Mouse (Mus musculus) kidney, adult 11 months (tissue): ENCODE data around the gene Zfp346.
A peak's percentile ranks its signal among the peaks of the same experiment; 100 is the strongest.
"Not testable (repeated sequence)": the region's sequence is repeated elsewhere in the genome, so short reads cannot be mapped to it uniquely, and the experiment has no call there.

Experiments used
- DNase-seq: peaks from one replicate; pipeline ENCODE4 v3.0.0; 2022

Gene Zfp346

DNA sequence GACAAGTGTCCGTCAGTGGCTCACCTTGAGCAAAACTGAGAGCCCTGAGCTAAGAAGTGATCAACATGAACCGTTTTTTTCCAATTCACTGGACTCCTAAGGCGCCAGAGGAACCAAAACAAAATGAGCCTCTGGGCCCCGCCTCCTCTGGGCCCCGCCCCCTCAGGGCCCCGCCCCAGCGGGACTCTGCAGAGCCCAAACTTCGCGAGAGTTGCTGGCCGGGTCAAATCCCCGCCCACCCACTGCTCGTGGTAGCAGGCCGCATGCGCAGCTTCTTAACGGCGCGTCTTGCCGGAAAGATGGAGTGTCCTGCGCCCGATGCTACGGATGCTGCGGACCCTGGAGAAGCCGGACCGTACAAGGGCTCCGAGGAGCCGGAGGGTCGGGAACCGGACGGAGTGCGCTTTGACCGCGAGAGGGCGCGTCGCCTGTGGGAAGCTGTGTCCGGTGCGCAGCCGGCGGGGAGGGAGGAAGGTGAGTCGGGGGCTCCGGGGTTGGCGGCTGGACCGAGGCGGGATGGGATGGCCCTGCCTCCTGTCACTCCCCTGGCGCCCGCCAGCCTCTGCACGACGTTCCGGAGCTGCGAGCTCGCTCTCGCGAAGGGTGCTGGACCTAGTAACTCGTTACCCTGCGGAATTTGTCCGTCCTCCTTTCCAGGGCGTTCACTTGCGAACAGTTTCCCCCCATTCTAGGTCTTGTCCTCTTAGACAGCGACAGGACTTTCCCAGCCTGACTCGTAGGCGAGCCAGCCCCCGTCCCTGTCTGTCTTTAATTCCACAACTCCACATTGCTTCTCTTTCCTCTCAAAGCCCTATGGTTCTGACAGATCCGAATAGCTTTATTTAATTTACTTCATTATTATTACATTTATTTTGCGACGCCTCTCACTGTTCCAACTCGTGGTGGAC, at the start of gene Zfp346:
Gene Zfp346 (plus strand): TSS at position 267 of the 908 bp plus-strand sequence.
- DNase-seq = peak; percentile 97

DNA sequence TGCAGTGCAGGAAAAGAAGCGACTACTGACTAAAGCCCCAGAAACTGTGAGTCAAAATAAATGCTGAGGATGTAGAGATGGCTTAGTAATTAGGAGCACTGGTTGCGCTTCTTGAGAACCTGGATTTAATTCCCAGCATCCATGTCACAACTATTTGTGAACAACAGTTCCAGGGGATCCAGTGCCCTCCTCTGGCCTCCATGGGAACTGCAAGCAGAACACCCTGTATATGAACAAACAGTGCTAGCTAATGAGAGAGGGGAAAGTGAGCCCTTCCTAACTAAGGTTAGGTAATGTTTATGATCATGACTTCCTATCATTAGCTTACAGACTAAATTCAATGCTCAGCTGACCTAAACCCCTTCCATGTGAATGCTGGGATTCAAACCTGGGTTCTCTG, 47.1 kb upstream of the Zfp346 start:
- DNase-seq = peak; percentile 3

DNA sequence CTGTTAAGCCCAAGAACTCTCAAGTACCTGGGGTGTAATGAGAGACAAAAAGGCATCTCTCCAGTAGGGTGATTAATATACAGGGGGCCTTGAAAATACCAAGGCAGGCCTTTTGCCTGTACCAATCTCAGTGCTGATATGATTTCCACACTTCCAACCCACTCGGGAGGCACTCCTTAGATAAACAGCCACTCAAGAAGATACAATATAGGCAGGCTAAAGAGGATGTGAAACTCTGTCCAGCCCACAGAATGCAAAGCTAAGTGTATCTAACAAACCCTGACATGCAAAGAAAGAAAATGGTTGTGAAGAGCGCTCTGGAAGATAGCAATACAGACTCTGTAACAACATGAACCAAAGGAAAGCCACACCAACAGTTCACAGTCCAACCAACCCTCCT, 41.8 kb upstream of the Zfp346 start:
- no peak for DNase-seq

DNA sequence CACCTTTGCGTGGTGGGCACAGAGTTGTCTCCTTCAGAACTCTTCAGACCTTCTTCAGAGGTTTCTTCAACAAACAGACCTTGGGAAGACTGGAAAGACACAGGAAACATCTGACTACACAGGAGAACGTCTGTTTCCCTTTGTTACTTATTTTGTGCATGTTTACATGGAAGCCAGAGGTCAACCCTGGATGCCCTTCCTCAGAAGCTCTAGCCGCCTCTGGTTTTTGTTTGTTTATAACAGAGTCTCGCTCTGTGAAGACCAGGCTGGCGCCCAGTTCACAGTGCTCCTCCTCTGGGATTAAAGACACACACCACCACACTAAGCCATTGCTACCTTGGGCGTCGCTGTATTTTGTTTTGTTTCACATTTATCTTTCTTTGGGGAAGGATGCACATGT, 35.4 kb upstream of the Zfp346 start:
- DNase-seq = no peak

DNA sequence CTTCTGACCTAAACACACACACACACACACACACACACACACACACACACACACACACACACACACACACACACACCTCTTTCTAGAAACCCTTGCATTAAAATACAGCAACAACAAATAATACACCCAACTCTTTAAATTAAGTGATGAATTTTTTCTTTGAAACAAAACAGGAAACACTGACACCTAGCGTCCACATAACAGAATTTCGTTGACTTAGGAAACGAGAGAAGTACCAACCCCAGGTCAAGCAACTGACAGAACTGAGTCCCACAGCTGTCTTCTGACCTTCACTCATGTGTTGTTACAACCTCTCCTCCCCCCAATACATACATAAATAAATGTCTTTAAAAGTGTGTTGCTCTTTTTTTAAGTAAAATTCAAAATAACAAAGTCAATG, 33.8 kb upstream of the Zfp346 start:
- DNase-seq = no peak

DNA sequence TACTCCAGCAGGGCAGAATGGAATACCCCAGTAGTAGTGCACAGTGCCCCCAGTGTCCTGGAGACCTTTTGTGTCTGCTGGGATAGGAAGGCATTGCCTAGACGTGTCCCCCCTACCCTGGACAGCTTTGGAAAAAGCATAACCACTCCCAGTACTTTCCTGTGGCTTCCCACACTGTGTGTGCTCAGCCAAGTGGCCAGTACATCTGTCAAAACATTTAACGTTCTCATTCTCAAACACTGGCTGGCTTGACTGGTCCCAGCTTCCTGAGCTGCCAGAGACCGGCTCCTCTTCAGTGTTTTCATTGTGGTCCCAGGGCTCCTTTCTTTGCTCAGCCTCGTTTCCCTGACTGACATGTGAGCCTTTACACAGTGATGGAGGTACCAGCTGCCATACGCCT, 29.5 kb upstream of the Zfp346 start:
- DNase-seq = no peak

DNA sequence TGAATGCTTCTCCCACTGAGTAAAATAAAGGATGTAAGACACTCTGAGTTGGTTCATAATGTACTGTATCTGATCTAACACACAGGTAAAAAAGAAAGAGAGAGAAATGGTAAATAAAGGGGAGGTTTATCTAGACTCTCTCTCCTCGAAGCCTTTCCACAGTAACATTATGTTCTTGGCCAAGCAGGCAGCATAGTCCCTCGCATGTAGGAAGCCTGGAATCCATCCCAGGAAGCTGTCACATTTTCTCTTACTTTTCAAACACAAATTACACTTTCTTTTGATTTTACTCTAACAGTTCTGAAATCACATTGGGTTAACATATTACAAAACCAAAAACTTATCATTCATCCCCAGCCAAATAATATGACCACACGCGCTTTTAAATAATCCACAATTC, 12.5 kb upstream of the Zfp346 start:
- no peak for DNase-seq

DNA sequence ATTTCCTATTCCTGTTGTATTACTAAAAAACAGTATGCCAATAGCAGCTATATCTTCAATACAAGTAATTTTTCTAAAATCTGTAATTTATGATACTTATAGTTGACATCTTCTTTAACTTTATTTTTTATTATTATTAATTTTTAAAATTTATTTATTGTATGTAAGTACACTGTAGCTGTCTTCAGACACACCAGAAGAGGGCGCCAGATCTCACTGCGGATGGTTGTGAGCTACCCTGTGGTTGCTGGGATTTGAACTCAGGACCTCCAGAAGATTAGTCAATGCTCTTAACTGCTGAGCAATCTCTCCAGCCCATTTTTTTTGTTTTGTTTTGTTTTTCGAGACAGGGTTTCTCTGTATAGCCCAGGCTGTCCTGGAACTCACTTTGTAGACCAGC, 7.3 kb upstream of the Zfp346 start:
- DNase-seq = not testable (repeated sequence)

DNA sequence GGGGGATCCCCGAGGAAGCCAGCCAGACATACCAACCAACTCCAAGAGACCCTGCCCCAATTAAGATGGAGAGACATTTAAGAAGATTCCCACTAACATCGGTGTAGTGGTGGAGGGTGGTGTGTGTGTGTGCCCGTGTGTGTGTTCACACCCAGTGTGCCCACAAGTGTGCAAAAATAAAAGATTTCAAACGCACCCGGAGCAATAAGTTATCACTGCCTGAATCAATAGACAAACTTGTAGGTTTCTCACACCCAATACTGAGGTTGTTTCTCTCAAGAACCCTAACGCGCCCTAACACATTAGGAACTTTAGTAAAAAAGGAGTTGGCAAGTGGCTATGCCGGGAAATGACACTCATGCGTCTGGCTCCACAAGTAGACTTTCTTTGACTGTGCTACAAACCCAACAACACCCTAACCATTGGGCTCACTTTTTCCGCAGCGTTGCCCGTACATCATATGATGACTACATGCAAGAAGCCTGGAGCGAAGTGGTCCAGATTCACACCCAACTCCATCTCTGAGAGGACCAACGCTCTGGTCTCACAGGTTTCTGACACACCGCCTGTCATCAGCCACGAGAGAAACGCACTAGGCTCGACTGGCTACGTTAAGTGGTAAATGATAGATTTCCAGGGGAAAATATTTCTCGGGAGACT, 5.9 kb upstream of the Zfp346 start:
- DNase-seq = peak; percentile 28

DNA sequence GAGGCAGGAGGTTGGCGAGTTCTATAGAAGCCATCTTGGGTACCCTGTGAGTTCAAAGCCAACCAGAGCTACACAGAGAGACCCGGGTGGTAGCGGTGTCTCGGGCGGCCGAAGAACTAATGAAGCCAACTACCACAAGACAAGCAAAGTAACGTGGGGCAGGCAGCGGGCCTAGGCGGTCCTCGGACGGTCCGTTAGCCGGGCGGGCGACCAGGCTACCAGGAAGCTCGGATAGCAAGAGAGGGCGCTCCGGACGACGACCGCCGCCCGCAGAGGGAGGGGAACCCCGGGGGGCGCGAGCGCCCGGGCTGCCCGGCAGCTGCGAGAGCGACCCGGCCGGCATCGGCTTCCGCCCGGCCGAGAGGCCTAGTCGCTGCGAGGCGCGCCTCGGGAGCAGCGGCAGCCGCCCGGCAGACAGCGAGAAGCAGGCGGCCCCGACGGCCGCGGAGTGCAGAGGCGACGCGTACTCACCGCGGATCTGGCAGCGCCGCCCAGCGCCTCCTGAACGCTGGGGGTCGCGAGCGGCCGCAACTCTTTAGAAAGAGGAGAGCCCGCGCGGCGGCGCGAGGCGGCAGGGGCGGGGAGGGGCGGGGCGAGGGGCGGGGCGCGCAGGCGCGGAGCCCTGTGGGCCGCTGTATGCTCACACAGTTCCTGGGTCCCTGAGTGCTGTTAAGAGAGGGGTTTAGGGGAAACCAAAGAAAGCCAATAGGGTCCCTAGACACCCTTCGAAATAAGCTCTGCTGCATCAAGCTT, 5.2 kb upstream of the Zfp346 start, which contains the start of gene Uimc1:
Gene Uimc1 (minus strand): TSS at position 575 of the 753 bp plus-strand sequence.
- peak; percentile 75 for DNase-seq

DNA sequence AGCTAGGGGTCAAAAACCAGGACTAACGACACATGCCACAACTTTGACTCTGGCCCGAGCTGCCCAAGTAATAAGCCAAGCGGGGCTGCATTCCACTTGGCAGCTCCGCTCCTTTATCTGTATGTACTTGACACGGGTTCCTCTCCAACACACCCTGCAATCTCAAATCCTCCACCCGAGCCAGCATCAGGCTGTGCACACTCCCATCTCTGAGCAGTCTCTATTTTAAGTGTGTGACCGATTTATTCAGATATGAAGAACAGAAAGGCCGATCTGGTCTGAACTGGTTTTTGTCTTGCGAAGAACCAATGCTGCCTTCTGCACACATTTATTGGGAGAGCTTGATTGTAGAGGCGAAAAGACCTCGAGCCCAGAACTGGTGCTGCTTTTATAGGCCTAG, 3.5 kb upstream of the Zfp346 start:
- no peak for DNase-seq

DNA sequence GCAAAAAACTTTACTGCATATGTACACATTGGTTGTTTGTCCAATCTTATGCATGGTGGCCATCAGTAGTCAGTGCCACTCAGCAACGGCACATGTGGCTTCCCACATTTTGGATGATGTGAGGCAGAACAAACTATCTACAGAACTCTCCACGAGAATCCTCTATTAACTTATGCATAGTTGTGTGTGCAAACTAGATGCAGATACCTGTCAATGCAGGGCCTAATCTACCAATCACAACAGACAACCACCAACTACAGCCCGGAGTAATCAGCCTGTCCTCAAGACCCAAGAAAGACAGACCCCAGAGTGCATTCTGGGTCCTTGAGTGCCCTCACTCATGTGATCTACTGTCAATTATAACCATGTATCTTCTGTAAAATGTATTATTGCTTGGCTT, 2.7 kb upstream of the Zfp346 start:
- peak; percentile 5 for DNase-seq

DNA sequence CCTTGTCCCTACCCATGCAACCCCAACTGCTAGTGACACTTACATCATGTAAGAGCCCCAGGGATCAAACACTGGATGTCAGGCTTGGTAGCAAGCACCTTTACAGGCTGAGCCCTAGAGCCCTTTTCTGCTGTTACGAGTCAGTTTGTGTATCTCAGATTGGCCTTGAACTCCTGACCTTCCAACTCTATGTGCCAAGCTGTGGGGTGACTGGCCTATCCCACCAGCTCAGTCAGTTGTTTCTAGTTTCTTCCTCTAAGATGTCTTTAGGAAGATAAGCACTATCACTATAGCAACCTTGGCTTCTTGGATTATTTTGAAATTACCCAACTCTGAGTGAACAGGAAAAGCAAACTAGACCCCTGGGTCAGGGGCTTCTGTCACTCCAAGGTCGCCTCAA, 1.8 kb upstream of the Zfp346 start:
- no peak for DNase-seq

DNA sequence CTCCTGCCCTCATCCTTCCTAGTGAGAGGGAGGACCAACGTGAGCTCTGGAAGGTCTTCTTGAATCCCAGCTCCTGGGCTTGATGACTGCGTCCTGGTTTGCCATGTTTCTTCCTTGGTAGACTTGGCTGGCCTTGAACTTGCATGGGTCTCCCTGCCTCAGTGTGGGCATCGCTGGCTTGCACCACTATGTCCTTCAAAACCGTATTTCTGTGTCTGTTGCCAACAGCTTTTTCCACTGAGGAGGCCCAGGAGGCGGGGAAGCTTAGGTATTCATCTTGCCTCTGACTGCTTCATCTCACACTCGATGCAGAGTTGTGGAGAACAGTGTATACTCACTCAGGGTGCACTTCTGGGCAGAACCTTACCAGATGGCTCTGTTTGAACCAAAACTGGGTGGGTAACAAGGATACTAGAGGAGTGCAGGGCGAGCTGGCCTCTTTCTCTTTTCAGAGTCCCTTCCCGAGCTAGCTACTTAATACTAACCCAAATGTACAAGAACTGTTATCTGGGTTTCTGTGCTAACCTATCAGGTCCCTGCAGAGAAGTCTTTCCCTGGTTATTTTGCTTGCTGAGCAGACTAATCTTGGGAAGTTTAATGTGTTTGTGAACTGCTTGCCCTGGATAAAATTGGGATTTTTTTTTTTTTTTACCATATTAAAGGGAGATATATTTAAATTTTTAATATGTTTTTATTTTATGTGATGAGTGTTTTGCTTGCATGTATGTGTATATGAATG, 1.0 kb downstream of the Zfp346 start:
- DNase-seq = peak; percentile 9

DNA sequence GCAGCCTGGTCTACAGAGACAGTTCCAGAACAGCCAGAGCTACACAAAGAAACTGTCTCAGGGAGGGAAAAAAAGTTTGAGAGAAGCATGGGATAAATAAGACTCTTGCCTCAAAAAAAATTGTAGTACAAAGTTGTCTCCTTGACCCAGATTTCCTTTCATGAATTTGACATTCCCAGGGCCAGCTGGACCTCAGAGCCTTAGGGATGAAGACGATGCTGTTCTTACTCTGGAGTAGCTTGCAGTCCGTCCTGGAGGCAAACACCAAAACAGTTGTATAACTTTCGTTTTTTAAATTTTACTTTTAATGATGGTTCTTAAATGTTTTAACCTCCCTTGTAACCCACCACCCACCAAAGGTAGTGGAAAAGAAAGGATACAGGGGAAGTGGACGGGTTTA, 2.0 kb downstream of the Zfp346 start:
- DNase-seq = no peak

DNA sequence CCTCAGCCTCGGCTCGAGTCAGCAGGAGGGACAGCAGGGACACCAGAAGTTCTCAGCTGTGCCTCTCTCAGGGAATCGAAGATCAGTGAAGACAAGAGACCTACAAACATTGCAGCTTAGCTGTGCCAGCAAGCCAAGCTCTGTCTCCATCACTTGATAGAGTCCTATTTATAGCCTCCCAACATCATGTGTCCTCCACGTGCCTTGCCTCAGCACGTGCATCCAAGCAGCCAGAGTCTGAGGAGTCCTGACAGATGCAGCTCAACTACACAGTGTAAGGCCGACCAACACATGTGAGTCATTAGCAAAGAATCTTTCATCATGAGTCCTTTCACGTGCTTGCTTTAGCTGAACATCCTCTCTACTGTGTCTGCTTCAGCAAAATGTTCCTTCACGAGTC, 2.6 kb downstream of the Zfp346 start:
- DNase-seq = peak; percentile 25

DNA sequence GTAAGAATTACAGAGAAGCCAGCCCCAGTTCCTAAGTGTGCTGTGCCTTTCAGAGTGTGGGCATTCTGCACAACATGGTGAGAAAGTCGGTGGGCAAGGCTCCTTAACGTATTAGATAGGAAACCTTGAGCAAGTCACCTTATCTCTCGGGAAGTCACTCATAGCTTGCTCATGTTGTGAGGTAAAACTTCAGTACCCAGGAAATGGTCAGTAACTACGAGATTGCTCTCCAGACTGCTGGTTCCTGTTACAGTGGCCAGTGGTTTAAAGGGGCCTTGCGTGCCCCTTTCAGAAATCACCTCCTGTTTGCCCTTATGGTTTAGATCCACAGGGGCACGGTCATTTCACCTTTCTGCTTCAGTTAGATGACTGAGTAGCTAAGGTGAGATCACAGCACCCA, 9.3 kb downstream of the Zfp346 start:
- DNase-seq = no peak

DNA sequence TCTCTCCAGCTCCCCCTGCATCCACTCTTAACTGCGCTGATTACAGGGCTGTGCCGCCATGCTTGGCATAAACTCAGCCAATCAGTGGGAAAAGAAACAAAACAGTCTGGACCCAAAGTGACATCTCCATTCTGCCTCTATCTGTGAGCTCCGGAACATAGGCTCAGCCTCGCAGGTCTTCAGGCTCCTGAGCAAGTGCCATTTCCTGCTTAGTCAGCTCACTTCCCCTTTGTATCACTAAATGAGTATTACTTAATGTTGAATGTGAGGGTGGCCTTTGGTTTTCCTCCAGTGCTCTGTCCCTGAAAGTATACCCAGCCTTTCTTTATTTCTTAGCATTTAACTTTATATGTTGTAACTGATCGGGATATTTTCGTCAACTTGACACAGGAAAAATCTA, 19.8 kb downstream of the Zfp346 start:
- no peak for DNase-seq

DNA sequence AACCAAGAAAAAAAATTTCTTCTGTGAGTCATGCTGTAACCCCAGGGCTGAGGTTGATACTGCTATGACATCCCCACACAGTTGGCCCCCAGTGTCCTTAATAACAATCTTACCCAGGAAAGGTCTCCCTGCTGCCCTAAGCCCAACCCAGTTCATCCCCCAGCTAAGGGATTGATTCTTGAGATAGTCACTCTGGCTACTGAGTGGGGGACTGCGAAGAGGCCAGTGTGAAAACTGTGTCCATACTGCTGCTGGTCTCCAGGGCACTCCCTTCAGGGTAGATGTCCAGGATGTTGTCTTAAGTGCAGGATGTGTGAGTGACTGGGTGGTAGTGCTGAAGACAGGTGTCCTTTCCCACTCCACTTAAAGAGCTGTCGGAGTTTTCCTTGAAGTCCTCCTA, 28.3 kb downstream of the Zfp346 start, which contains the start of gene Gm17617:
Gene Gm17617 (minus strand): TSS at position 101 of the 400 bp plus-strand sequence.
- DNase-seq = no peak

DNA sequence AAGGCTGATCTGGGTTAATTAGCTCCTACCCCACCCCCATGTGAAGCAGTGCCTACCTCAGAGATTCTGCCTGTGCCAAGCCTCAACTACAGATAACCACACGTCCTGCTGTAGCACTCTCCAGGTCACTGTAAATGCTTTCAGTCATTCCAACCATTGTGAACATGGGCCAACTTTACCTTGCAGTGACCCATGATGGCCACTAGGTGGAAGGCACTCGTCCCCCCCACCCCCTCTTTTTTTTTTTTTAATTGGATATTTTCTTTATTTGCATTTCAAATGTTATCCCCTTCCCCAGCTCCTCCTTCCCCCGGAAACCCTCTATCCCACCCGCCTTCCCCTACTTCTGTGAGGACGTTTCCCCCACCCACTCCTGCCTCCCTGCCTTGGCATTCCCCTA, 30.3 kb downstream of the Zfp346 start:
- no peak for DNase-seq

DNA sequence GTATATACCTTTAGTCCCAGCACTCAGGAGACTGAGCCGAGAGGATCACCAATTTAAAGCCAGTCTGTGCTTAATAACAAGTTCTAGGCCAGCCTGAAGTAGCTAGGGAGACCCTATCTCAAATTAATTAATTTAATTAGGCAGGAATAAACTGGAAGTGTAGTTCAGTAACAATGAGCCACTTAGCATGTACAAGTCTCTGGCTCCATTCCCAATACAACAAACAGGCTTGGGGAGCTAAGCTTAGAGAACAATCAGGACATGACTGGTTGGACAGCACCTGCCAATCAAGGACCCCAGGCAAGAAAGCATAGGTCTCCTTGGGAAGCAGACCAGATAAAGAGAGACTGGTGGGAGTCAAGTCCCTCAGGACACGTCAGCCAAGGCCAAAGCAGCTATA, 35.2 kb downstream of the Zfp346 start:
- DNase-seq = no peak

DNA sequence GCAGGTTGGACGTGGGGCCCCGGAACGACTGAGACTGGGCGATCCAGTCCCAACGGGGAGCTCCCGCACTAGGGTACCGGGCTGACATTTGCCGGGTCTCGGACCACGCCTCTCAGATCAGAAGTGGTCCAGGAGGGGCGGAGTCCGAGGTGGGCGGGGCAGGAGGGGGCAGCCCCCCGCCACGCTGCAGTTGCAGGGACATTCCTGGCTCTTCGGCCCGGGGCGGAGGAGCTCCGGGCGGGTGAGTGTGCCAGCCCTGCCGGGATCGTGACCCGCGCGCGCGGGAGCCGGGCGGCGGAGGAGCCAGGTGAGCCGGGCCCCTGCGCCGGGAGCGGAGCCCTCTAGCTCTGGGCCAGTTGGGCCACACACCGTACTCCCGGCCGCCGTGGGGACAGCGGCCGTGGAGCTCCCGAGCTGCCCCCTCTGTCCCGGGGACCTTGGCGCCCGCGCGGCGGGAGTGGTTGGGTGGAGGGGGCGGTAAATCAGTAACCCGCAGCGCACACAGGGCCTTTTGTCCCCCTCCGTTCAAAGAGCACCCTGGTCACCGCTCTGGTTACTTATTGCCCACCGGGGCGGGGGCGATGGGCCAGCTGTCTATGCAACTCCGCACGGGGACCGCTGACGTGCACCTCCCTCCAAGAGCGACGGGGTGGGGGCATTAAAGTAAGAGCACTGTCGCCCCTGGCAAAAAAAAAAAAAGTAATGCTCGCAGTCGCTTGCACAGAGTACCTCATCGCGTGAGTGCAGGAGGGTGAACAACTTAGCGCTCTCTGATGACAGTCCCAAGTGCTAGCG, 47.7 kb downstream of the Zfp346 start, which contains the start of gene Fgfr4:
Gene Fgfr4 (plus strand): TSS at position 20 of the 795 bp plus-strand sequence.
- peak; percentile 91 for DNase-seq
